Mouse (Mus musculus): ENCODE results near the gene Ptpn12.

Gene Ptpn12

DNA sequence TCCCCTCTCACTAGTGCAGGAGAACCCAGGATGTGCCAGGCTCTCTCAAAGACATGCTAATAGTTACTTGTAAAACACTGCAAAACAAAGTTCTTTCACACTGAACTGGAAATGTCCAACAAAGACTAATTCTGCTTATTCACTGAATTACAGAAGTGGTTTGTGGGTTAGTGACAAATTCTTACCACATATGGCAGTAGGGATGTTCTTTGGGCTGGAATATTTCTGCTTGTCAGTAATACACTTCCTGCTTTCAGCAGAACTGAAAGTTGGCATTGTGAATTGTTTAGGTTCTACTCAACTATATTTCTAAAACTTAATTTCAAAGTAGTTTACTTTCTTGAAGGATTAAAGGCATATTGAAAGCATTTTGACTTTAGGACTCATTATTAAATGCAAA is 25.5 kb downstream of the Ptpn12 start:
- no peak for DNase-seq (ENCODE audit: low read depth, low spot score)

DNA sequence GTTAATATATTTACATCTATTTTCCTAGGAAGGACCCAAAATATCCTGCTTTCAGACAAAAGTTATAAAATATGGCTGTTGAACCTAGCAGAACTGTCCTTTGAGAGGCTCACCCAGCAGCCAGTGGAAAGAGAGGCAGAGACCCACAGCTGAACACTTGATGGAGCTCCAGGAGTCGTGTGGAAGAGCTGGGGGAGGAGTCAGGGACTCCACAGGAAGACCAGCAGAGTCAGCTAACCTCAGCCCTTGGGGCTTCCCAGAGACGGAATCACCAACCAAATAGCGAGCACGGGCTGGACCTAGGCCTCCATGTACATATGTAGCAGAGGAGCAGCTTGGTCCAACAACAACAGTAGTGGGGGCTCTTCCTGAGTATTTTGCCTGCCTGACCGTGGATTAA is 38.6 kb downstream of the Ptpn12 start:
- DNase-seq (ENCODE audit: low read depth, low spot score) = no peak

GRCm38 (mm10) chr5:21010908-21011307 is 44.8 kb downstream of the Ptpn12 start:
- no peak for DNase-seq (ENCODE audit: low read depth, low spot score)

- no peak for DNase-seq (ENCODE audit: low read depth, low spot score)
These were observed 53.0 kb downstream of the Ptpn12 start for GRCm38 (mm10) chr5:21002723-21003122.

- no peak for DNase-seq (ENCODE audit: low read depth, low spot score)
These were observed 53.9 kb downstream of the Ptpn12 start for GRCm38 (mm10) chr5:21001622-21002315.

- DNase-seq (ENCODE audit: low read depth, low spot score) = no peak
These were observed 57.3 kb downstream of the Ptpn12 start for GRCm38 (mm10) chr5:20998427-20998826.

DNA sequence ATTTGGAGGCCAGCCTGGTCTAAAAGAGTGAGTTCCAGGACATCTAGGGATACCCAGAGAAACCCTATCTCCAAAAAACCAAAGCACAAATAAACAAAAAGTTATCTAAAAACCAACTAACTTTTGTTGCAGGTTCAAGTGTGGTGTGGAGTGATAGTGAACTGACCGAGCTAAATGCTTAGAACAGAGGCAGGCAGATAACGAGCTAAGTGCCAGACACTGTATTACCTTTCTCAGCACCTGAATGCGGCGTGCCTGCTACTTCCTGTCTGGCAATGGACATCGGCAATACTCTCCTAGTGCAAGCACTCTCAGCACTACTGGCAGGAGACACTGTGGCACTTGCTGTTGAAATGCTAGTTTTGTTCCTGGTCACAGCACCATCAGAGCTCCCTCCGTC is 58.2 kb downstream of the Ptpn12 start:
- DNase-seq (ENCODE audit: low read depth, low spot score) = no peak

DNA sequence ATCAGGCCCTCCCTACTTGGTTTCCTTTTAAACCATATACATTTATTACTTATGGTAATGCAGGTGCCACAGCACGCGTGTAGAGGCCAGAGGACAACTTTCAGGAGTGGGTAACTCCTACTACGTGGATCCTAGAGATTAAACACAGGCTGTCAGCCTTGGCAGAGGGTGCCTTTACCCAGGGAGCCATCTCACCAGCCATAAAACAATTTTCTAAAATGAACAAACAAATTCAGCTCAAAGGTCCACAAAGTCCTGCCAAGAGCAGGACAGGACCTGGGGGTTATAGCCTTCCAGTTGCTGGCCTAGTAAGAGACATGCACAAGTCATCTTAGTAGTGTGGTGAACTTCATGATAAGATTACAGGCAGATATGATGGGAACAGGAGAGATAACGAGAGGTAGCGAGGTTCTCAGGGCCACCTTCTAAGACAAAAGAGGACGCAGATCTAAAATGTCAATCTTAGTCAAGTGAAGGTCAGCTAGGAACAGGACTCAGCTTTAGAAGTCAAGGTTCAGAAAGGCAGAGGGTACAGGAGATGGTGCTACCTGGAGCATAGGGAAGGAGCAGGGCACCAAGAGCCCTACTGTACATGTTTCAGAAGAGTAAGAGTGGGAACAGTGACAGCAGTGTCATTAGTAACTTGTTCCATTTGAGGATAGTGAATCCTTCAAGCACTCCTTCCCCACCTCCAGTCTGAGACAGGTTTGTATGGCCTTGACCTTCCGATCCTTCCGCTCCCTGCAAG is 65.5 kb downstream of the Ptpn12 start:
- no peak for DNase-seq (ENCODE audit: low read depth, low spot score)

GRCm38 (mm10) chr5:20986271-20986670 is 69.4 kb downstream of the Ptpn12 start:
- no peak for DNase-seq (ENCODE audit: low read depth, low spot score)

DNA sequence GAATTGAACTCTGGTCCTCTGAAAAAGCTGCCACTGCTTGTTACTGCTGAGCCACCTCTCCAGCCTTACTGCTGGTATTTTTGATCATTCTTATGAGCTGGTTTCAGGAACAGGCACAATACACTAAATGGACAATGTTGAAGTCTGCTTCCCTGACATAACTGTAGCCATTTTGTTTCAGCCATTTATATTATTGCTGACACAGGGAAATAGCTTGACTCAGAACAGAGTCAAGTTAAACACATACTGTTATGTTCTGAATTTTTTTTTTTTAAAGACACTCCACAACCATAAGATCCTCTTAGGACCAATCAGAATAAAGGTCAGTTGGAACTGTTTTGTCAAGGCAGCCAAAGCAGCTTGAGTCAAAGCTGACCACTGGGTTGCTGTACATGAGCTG is 72.2 kb downstream of the Ptpn12 start:
- no peak for DNase-seq (ENCODE audit: low read depth, low spot score)

GRCm38 (mm10) chr5:20974690-20975089 is 81.0 kb downstream of the Ptpn12 start:
- DNase-seq (ENCODE audit: low read depth, low spot score) = no peak

GRCm38 (mm10) chr5:20973999-20974398 is 81.7 kb downstream of the Ptpn12 start:
- peak; percentile 67 for DNase-seq (ENCODE audit: low read depth, low spot score)

GRCm38 (mm10) chr5:20973069-20973468 is 82.6 kb downstream of the Ptpn12 start:
- DNase-seq (ENCODE audit: low read depth, low spot score) = no peak

GRCm38 (mm10) chr5:20968963-20969362 is 86.7 kb downstream of the Ptpn12 start:
- DNase-seq (ENCODE audit: low read depth, low spot score) = peak; percentile 18

DNA sequence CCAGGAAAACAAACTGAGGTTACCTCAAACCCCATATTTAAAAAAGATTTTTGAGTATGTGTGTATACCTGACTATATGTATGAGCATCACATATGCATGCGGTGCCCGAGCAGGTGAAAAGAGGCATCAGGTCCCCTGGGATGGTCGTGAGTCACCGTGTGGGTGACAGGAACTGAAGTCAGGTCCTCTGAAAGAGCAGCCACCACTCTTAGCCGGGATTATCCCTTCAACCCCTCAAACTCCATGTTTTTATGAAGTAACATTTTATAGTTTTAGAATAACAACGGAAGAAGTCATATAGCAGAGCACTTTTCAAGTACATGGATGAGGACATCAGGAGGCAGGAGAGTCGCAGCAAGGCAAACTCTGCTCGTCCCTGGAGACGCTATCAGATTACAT is 87.2 kb downstream of the Ptpn12 start:
- no peak for DNase-seq (ENCODE audit: low read depth, low spot score)

DNA sequence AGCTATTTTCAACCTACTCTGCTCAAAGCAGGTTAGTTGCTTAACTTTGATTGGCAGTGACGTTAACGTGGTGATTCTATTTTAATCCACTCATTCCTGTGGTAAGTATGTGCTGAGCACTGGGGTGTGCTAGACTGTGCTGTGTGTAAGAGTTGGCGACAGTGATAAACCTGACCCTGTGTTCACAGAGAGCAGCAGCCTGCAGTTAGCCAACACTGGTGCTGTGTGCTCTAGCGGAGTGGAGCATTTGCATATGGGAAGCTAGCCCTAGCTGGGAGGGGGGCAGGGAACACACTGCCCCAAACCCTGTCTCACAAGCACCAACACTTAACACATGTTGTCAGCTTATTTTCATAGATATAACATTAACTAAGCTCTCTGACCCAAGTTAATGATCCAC is 87.8 kb downstream of the Ptpn12 start:
- no peak for DNase-seq (ENCODE audit: low read depth, low spot score)

GRCm38 (mm10) chr5:20964446-20964845 is 91.3 kb downstream of the Ptpn12 start:
- no peak for DNase-seq (ENCODE audit: low read depth, low spot score)

DNA sequence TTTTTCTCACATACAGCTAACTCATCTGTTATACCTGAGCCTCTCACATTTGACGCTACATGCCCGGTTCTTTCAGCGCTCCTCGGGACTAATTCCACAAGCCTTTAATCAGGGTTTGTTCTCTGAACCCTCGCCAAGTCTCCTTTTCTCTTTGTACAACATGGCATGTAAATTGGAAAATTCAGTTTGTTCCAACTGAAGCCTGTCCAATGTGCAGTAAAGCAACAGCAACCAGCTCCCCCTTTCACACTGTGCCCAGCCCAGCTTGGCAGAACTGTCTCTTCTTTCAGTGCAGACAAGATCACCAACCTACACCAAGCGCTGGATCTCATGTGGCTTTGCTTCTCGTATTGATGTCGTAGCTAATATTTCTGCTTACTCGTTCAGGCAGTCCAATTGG is 92.4 kb downstream of the Ptpn12 start:
- no peak for DNase-seq (ENCODE audit: low read depth, low spot score)

GRCm38 (mm10) chr5:20960927-20961326 is 94.8 kb downstream of the Ptpn12 start:
- DNase-seq (ENCODE audit: low read depth, low spot score) = no peak

DNA sequence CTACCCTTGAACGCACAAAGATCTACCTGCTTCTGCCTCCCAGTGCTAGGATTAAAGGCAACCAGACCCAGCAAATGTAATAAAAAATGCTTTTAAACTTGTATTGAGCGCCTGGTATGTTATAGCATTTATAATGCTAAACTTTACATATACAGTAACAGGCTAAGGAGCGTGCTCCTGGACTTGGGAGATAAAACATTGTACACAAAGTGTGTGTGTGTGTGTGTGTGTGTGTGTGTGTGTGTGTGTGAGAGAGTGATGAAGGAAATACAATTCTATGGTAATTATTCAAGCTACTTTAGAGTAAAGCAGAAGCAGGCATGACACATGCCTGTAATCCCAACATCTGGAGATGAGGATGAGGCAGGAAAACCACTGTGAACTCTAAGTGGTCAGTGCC is 99.4 kb downstream of the Ptpn12 start, which contains the start of gene Rsbn1l:
Rsbn1l (minus strand) TSS at position 101 of the 400 bp plus-strand sequence.
- no peak for DNase-seq (ENCODE audit: low read depth, low spot score)

DNA sequence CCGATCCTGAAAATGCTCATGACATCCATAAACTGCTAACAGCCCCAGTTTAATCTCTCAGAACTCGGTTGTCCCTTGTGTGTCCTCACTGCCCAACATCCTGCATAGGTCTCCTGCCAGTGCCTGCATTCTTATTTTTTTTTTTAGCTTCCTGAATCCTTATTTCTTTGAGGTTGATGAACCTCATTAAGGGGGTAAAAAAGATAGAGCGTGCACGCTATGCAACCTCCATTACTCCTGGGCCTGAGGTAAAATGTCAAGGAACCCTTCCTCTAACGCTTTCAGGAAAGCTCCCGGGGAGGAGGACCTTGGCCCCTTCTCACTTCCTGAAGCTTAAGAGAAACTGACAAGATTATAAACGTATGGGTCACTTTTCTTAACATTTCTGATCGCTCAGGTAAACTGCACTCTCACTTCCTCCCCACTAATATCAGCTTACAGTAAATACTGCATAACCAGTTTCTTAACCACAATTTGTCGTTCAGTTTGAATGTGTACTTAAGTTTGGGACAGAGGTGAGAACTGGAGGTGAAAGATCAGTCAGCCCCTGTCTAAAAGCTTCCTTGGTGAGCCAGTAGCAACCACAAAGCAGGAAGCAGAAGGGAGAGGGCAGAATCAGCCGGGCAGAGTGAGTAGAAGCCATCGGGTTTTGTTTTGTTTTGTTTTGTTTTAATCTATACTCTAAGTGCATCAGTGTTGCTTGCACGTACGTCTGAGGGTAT is 100.4 kb downstream of the Ptpn12 start:
- DNase-seq (ENCODE audit: low read depth, low spot score) = no peak

DNA sequence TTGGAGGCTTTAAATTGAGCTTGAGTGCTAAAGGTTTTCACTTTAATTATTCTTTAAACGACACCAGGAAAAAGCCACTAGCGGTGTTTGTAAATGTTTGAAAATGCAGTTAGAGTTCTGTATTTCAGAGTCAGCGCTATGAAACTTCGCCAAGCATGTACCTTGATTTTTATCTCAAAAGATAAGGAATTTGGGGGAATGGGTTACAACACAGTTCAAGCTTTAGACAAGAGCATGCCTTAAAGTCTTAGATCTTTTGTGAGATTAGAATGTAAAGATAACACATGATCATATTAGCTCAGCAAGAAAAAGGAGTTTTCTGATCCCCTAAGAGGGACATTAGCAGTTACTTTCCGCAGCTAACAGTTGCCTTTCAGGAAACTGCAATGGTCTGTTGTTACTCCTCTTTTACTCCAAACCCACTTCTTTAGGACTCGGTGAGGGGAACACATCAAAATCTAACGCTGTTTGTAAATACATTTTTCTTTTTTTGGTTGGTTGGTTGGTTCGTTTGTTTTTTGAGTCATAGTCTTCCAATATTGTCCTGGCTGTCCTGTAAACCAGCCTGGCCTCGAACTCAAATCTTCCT is 103.3 kb downstream of the Ptpn12 start:
- DNase-seq (ENCODE audit: low read depth, low spot score) = no peak

Data from forelimb bud, embryonic 11.5 days (tissue).